Mouse (Mus musculus) naive thymus-derived CD4-positive, alpha-beta T cell, adult 5 months (primary cell): ENCODE data around the gene Gid4. TPM values are rescaled to one million over a fixed set of nuclear protein-coding genes. Genes with fewer than 3 reads are reported as not detected.

Experiments used
- polyA plus RNA-seq: library from polyadenylated mRNA; unstranded; fragments of 100-300 nt; shearing (Covaris generic); gene quantifications from one replicate; pipeline ENCODE4 v1.2.1, GENCODE M21; 2017

Gid4 gene
- 33.1 TPM for polyA plus RNA-seq

DNA sequence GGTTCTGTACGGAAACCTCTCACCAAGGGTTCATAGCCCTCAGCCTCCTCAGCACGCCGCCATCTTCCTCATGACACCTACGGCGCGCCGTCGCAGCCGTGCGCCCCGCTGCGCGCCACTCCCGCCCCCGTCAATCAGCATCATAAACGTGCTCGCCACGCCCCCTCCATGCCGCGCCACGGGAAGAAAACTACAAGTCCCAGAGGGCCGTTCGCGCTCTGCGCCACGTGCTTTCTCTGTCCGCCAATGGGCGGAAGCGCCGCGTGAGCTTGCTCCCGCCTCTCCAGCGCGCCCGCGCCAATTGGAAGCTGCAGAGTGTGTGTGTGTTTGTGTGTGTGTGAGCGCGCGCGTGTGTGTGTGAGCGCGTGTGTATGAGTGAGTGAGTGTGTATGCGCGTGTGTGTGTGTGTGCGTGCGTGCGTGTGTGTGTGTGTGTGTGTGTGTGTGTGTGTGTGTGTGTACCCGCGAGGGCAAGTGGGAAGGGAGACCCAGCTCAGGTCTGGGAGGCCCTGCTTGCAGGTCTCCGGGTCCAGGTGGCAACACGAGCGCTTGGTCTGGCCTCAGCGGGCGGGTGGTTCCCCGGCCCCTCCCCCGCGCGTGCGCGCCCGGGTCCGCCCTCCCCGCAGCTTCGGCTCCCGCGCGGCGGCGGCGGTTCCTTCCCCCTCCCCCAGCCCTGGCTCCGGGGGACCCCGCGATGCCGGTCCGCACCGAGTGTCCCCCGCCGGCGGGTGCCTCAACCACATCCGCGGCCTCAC lies at the start of gene Gid4:
Gid4 (plus strand) TSS at position 183 of the 754 bp plus-strand sequence.

GRCm38 (mm10) chr11:60417717-60418472 lies 950 bp downstream of the Gid4 start, which contains the start of gene Atpaf2:
TSS of gene Atpaf2 (minus strand) at chr11:60418457.

GRCm38 (mm10) chr11:60454080-60454744 lies 37.3 kb downstream of the Gid4 start, which contains the start of gene Drg2:
TSS of gene Drg2 (plus strand) at chr11:60454591.

GRCm38 (mm10) chr11:60469039-60469438 lies 52.1 kb downstream of the Gid4 start, which contains the start of gene Myo15:
TSS of gene Myo15 (plus strand) at chr11:60469339.

Other genes starting within 250 kb of the Gid4 start
- gene Srebf1, start 194.6 kb upstream of the Gid4 start, polyA plus RNA-seq: 55.7 TPM
- 35.9 TPM for gene Tom1l2, start 64.2 kb upstream of the Gid4 start, polyA plus RNA-seq
- gene Drc3, start 63.8 kb upstream of the Gid4 start, polyA plus RNA-seq: 2.0 TPM
- 34.6 TPM for gene Atpaf2, start 1.3 kb downstream of the Gid4 start, polyA plus RNA-seq
- gene Drg2, start 37.4 kb downstream of the Gid4 start, polyA plus RNA-seq: 41.8 TPM
- not detected for gene Myo15, start 52.2 kb downstream of the Gid4 start, polyA plus RNA-seq
- 51.4 TPM for gene Alkbh5, start 119.2 kb downstream of the Gid4 start, polyA plus RNA-seq